Mouse (Mus musculus) midbrain, embryonic 13.5 days (tissue): ENCODE data around the gene Wnt5b. TPM values are rescaled to one million over a fixed set of nuclear protein-coding genes. Genes with fewer than 3 reads are reported as not detected.
"Not testable (repeated sequence)": the region's sequence is repeated elsewhere in the genome, so short reads cannot be mapped to it uniquely, and the experiment has no call there.

ENCODE experiments used
- ATAC-seq: fragments of 200-750 bp; cut with Nextera tagmentation; 2 replicates; pipeline ENCODE4 v1.8.0; 2017; ENCODE audit warnings: mild to moderate bottlenecking, moderate TSS enrichment, moderate library complexity
- H3K27ac ChIP-seq: fragments of 300-500 bp; sonication (generic); 2 replicates; pipeline ENCODE4 v1.5.1; 2015; ENCODE audit warnings: inconsistent platforms, mild to moderate bottlenecking, moderate library complexity
- H3K27me3 ChIP-seq: fragments of 300-500 bp; sonication (generic); 2 replicates; pipeline ENCODE4 v1.6.1; 2015; ENCODE audit warnings: mild to moderate bottlenecking, inconsistent platforms
- H3K36me3 ChIP-seq: fragments of 300-500 bp; sonication (generic); 2 replicates; pipeline ENCODE4 v1.6.1; 2015; ENCODE audit warnings: mild to moderate bottlenecking, inconsistent platforms
- H3K4me1 ChIP-seq: fragments of 300-500 bp; sonication (generic); replicated peaks from 2 replicates; pipeline ENCODE4 v1.6.1; 2015; ENCODE audit warnings: inconsistent platforms
- H3K4me2 ChIP-seq: fragments of 300-500 bp; sonication (generic); replicated peaks from 2 replicates; pipeline ENCODE4 v1.6.1; 2015; ENCODE audit warnings: moderate library complexity, mild to moderate bottlenecking, inconsistent platforms
- H3K4me3 ChIP-seq: fragments of 300-500 bp; sonication (generic); replicated peaks from 2 replicates; pipeline ENCODE4 v1.5.1; 2015; ENCODE audit warnings: mild to moderate bottlenecking, inconsistent platforms
- H3K9ac ChIP-seq: fragments of 300-500 bp; sonication (generic); replicated peaks from 2 replicates; pipeline ENCODE4 v1.6.1; 2015; ENCODE audit warnings: mild to moderate bottlenecking, inconsistent platforms
- H3K9me3 ChIP-seq: fragments of 300-500 bp; sonication (generic); 2 replicates; pipeline ENCODE4 v1.6.1; 2016; ENCODE audit warnings: mild to moderate bottlenecking, inconsistent platforms
- WGBS: fragments of 180-500 bp; shearing (Covaris S2); methylation state at CpG from one replicate; pipeline ENCODE4 v1.1.7; 2015; 5-methylcytosine and 5-hydroxymethylcytosine counted together
- polyA plus RNA-seq: library from polyadenylated mRNA; unstranded; fragments of >200 nt; fragmentation: Nextera tagmentation; extraction: Ambion mirVana; gene quantifications from 2 replicates; pipeline ENCODE4 v1.2.1, GENCODE M21; 2015

The Wnt5b gene
- polyA plus RNA-seq, 1 experiment from 2014 or later, result 3.6 TPM

- no peaks in the 10 kb centered on the region for H3K9me3 ChIP-seq
- no peak overlapping the region for H3K9ac ChIP-seq
- no peak overlapping the region for H3K4me3 ChIP-seq
- no peak overlapping the region for H3K27ac ChIP-seq
- no peak overlapping the region for H3K4me2 ChIP-seq
- ATAC-seq, result no peak
- H3K4me1 ChIP-seq, result peaks cover 24% of the 10 kb centered on the region
- H3K27me3 ChIP-seq, result 0 out of 2 replicates have a peak, but pooled peaks cover 4% of the 10 kb centered on the region
- WGBS, result 70% methylated on average over 11 of the region's 11 CpGs
- H3K36me3 ChIP-seq, result no peaks in the 10 kb centered on the region
These were observed 98.2 kb downstream of the Wnt5b start for GRCm38 (mm10) chr6:119445671-119446607.

GRCm38 (mm10) chr6:119443742-119444645 is 100.2 kb downstream of the Wnt5b start:
- no peaks in the 10 kb centered on the region for H3K27me3 ChIP-seq
- H3K9me3 ChIP-seq, result no peaks in the 10 kb centered on the region
- 47% methylated on average over 12 of the region's 12 CpGs for WGBS
- no peaks in the 10 kb centered on the region for H3K36me3 ChIP-seq
- H3K4me3 ChIP-seq, result no peak overlapping the region
- peak overlapping the region; percentile 7; the same call in 1 of the 2 replicates for H3K4me2 ChIP-seq
- H3K9ac ChIP-seq, result no peak overlapping the region
- H3K27ac ChIP-seq, result no peak overlapping the region
- peak; percentile 76 for ATAC-seq
- H3K4me1 ChIP-seq, result peaks cover 14% of the 10 kb centered on the region

- not testable (repeated sequence) for ATAC-seq, H3K27me3 ChIP-seq, H3K9ac ChIP-seq, H3K4me2 ChIP-seq, H3K9me3 ChIP-seq, H3K27ac ChIP-seq, H3K4me3 ChIP-seq, H3K36me3 ChIP-seq
- H3K4me1 ChIP-seq, result peaks cover 12% of the 10 kb centered on the region; the same call in 1 of the 2 replicates
- WGBS, result 82% methylated on average over 5 of the region's 5 CpGs
These were observed 101.4 kb downstream of the Wnt5b start for GRCm38 (mm10) chr6:119442729-119443128.

- no peak overlapping the region for H3K4me2 ChIP-seq
- 53% methylated on average over 8 of the region's 8 CpGs for WGBS
- no peaks in the 10 kb centered on the region for H3K27me3 ChIP-seq
- no peaks in the 10 kb centered on the region for H3K9me3 ChIP-seq
- H3K9ac ChIP-seq, result no peak overlapping the region
- no peaks in the 10 kb centered on the region for H3K36me3 ChIP-seq
- ATAC-seq, result peak; percentile 74
- no peak overlapping the region for H3K27ac ChIP-seq
- H3K4me1 ChIP-seq, result peaks cover 7% of the 10 kb centered on the region; the same call in 1 of the 2 replicates
- no peak overlapping the region for H3K4me3 ChIP-seq
These were observed 106.0 kb downstream of the Wnt5b start for GRCm38 (mm10) chr6:119437894-119438761.

- H3K9me3 ChIP-seq, result no peaks in the 10 kb centered on the region
- no peak for ATAC-seq
- H3K4me2 ChIP-seq, result no peak overlapping the region
- no peak overlapping the region for H3K9ac ChIP-seq
- H3K36me3 ChIP-seq, result no peaks in the 10 kb centered on the region
- WGBS, result 86% methylated on average over 4 of the region's 4 CpGs
- no peak overlapping the region for H3K4me3 ChIP-seq
- peaks cover 7% of the 10 kb centered on the region; the same call in 1 of the 2 replicates for H3K4me1 ChIP-seq
- no peak overlapping the region for H3K27ac ChIP-seq
- no peaks in the 10 kb centered on the region for H3K27me3 ChIP-seq
These were observed 109.8 kb downstream of the Wnt5b start for GRCm38 (mm10) chr6:119434394-119434793.

GRCm38 (mm10) chr6:119431751-119432324 is 112.3 kb downstream of the Wnt5b start:
- WGBS, result 83% methylated on average over 6 of the region's 6 CpGs
- Histone ChIP-seq H3K4me1 (no peaks in the 10 kb centered on the region), H3K27me3 (no peaks in the 10 kb centered on the region), H3K9me3 (no peaks in the 10 kb centered on the region), H3K27ac (no peak overlapping the region), H3K4me2 (no peak overlapping the region), H3K4me3 (no peak overlapping the region), H3K9ac (no peak overlapping the region), H3K36me3 (no peaks in the 10 kb centered on the region)
- ATAC-seq, result no peak

GRCm38 (mm10) chr6:119430508-119430907 is 113.6 kb downstream of the Wnt5b start:
- Histone ChIP-seq H3K36me3 (no peaks in the 10 kb centered on the region), H3K27me3 (no peaks in the 10 kb centered on the region), H3K4me2 (no peak overlapping the region), H3K27ac (no peak overlapping the region), H3K9ac (no peak overlapping the region), H3K4me1 (no peaks in the 10 kb centered on the region), H3K9me3 (no peaks in the 10 kb centered on the region), H3K4me3 (no peak overlapping the region)
- peak; percentile 24; the same call in 1 of the 2 replicates for ATAC-seq
- 56% methylated on average over 2 of the region's 2 CpGs for whole genome bisulfite sequencing

GRCm38 (mm10) chr6:119429311-119429710 is 114.8 kb downstream of the Wnt5b start:
- WGBS, result 97% methylated on average over 13 of the region's 13 CpGs
- Histone ChIP-seq H3K9me3 (no peaks in the 10 kb centered on the region), H3K27me3 (no peaks in the 10 kb centered on the region), H3K4me1 (no peaks in the 10 kb centered on the region), H3K4me2 (no peak overlapping the region), H3K9ac (no peak overlapping the region), H3K27ac (no peak overlapping the region), H3K36me3 (no peaks in the 10 kb centered on the region), H3K4me3 (no peak overlapping the region)
- no peak for ATAC-seq

- H3K9ac ChIP-seq, result no peak overlapping the region
- no peak overlapping the region for H3K27ac ChIP-seq
- no peaks in the 10 kb centered on the region for H3K27me3 ChIP-seq
- H3K4me2 ChIP-seq, result no peak overlapping the region
- WGBS, result 82% methylated on average over 3 of the region's 3 CpGs
- H3K4me3 ChIP-seq, result no peak overlapping the region
- H3K36me3 ChIP-seq, result no peaks in the 10 kb centered on the region
- ATAC-seq, result no peak
- H3K4me1 ChIP-seq, result no peaks in the 10 kb centered on the region
- H3K9me3 ChIP-seq, result no peaks in the 10 kb centered on the region
These were observed 115.5 kb downstream of the Wnt5b start for GRCm38 (mm10) chr6:119428611-119429010.

GRCm38 (mm10) chr6:119421001-119421400 is 123.1 kb downstream of the Wnt5b start:
- WGBS, result 97% methylated on average over 4 of the region's 4 CpGs
- H3K36me3 ChIP-seq, result no peaks in the 10 kb centered on the region
- H3K27ac ChIP-seq, result no peak overlapping the region
- H3K4me3 ChIP-seq, result no peak overlapping the region
- no peaks in the 10 kb centered on the region for H3K9me3 ChIP-seq
- no peak overlapping the region for H3K9ac ChIP-seq
- no peak for ATAC-seq
- peaks cover 13% of the 10 kb centered on the region for H3K4me1 ChIP-seq
- H3K27me3 ChIP-seq, result peaks cover 5% of the 10 kb centered on the region; the same call in 1 of the 2 replicates
- no peak overlapping the region for H3K4me2 ChIP-seq

- peaks cover 9% of the 10 kb centered on the region for H3K27me3 ChIP-seq
- no peak overlapping the region for H3K4me3 ChIP-seq
- no peak for ATAC-seq
- H3K4me1 ChIP-seq, result peaks cover 13% of the 10 kb centered on the region
- no peaks in the 10 kb centered on the region for H3K9me3 ChIP-seq
- no peak overlapping the region for H3K27ac ChIP-seq
- 94% methylated on average over 5 of the region's 5 CpGs for WGBS
- no peak overlapping the region for H3K4me2 ChIP-seq
- no peaks in the 10 kb centered on the region for H3K36me3 ChIP-seq
- no peak overlapping the region for H3K9ac ChIP-seq
These were observed 123.8 kb downstream of the Wnt5b start for GRCm38 (mm10) chr6:119420357-119420756.
